Mouse (Mus musculus): Measurements from ENCODE around the gene Ncoa7. TPM values are rescaled to one million over a fixed set of nuclear protein-coding genes. Genes with fewer than 3 reads are reported as not detected.
"Not testable (repeated sequence)": the region's sequence is repeated elsewhere in the genome, so short reads cannot be mapped to it uniquely, and the experiment has no call there.

Ncoa7 gene
- polyA plus RNA-seq, 1 experiment from 2014 or later: 10.1 TPM

DNA sequence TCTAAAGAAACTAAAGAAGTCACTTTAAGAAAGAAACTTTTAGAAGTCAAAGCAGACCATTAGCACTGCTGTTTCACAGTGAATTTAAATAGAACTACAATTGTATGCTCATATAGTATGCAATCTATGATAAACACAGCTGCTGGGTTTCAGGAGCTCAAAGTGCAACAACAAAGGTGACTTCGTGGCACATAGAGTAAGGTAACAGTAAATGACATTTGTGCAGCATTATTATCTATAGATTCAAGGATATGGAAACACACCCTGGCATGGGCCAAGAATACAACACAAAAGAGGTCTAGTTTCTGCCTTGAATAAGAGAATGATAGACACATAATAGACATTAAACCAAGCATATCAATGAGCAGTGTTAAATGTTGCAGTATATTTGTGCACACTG lies 100.5 kb downstream of the Ncoa7 start:
- no peak overlapping the region for H3K9ac ChIP-seq
- 90% methylated on average over 1 of the region's 1 CpGs for WGBS
- ATAC-seq (ENCODE audit: borderline replicate concordance, extremely low read depth, low FRiP score, low TSS enrichment): no peak

DNA sequence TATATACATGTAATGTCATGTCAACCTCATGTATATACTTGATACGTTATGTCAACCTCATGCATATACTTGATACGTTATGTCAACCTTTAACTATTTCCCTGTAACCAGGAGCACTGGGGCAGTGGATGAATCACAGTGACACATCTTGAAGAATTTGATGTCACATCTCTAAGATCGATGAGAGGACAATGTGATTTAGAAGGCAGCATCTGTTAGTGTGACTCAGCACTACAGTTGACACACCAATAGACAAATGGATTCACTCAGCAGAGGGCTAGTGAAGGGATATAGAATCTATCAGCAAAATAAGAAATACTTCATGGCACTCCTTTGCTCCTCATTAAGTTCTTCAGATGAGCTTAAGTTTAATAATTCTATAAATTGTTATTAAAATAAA lies 116.3 kb downstream of the Ncoa7 start:
- Histone ChIP-seq H3K4me2 (no peak overlapping the region), H3K27me3 (no peaks in the 10 kb centered on the region), H3K27ac (no peak overlapping the region), H3K9ac (no peak overlapping the region), H3K4me1 (no peaks in the 10 kb centered on the region), H3K36me3 (0 out of 2 replicates have a peak, but pooled peaks cover 10% of the 10 kb centered on the region), H3K9me3 (no peaks in the 10 kb centered on the region), H3K4me3 (no peak overlapping the region)
- ATAC-seq (ENCODE audit: borderline replicate concordance, extremely low read depth, low FRiP score, low TSS enrichment): no peak
- WGBS: 84% methylated on average over 3 of the region's 3 CpGs

More for the DNA sequence above, 100.5 kb downstream of the Ncoa7 start:
- no peak overlapping the region for H3K27ac ChIP-seq
- no peak overlapping the region for H3K4me3 ChIP-seq
- H3K4me1 ChIP-seq: no peaks in the 10 kb centered on the region
- H3K4me2 ChIP-seq: no peak overlapping the region
- no peaks in the 10 kb centered on the region for H3K36me3 ChIP-seq
- no peaks in the 10 kb centered on the region for H3K9me3 ChIP-seq
- H3K27me3 ChIP-seq: no peaks in the 10 kb centered on the region

DNA sequence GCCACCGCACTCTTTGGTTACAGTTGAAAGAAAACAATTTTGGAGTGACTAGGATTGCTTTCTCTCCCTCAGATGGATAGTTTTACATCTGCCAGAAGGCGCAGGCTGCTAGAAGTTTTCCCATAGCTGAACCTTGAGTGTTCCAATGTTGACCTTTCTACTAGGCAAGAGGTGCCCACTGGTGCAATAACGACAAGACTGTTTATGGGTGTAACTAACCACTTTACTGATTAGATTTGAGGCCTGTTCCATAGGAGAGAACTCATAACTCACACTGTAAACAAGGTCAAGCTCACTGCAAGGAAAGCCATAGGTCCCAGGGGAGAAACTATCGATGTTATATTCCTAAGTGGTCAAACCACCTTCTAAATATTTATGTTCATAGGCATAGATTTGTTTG lies 119.7 kb downstream of the Ncoa7 start:
- no peak for ATAC-seq (ENCODE audit: borderline replicate concordance, extremely low read depth, low FRiP score, low TSS enrichment)
- Histone ChIP-seq H3K27me3 (no peaks in the 10 kb centered on the region), H3K27ac (no peak overlapping the region), H3K9me3 (no peaks in the 10 kb centered on the region), H3K4me3 (no peak overlapping the region), H3K4me1 (no peaks in the 10 kb centered on the region), H3K36me3 (no peaks in the 10 kb centered on the region), H3K4me2 (no peak overlapping the region), H3K9ac (no peak overlapping the region)
- 74% methylated on average over 4 of the region's 4 CpGs for WGBS

DNA sequence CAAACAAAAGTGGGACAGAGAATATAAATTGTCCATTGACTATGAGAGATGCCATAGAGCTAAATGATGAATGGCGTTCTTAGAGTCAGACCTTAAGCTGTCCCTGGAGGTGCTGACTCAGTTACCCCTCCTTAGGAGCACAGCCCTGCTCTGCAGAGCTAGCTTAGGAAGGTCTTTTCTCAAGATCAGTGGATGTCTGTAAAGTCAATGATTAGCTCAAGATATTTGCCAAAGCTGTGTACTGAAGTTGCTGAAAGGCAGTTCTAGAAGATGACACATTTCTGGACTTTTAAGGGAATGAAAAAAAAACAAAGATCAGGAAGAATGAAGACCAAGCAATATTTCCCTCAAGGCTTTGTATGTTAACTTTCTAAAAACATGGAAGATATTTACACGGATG lies 123.4 kb downstream of the Ncoa7 start:
- no peaks in the 10 kb centered on the region for H3K36me3 ChIP-seq
- no peaks in the 10 kb centered on the region for H3K9me3 ChIP-seq
- no peak overlapping the region for H3K4me2 ChIP-seq
- no peak overlapping the region for H3K27ac ChIP-seq
- H3K9ac ChIP-seq: no peak overlapping the region
- H3K4me1 ChIP-seq: no peaks in the 10 kb centered on the region
- no peak for ATAC-seq (ENCODE audit: borderline replicate concordance, extremely low read depth, low FRiP score, low TSS enrichment)
- 93% methylated on average over 2 of the region's 2 CpGs for WGBS
- no peak overlapping the region for H3K4me3 ChIP-seq
- no peaks in the 10 kb centered on the region for H3K27me3 ChIP-seq

DNA sequence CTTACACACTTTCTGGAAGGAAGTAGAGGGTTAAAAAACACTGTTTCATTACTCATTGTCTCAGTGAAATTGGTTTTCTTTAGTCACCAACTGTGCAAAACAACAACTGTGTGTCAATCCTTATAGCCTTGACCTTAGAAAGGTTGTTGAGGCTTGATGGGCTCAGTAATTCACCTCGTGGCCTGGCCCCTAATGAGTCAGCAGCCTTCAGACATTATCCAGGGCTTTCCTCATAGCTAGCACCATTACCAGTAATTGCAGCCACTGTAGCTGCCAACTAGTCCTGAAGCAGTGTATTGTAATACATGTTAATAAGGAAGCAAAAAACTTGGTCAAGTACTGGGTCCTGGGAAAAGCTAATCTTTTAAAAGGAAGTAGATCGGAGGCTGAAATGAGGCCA lies 125.1 kb downstream of the Ncoa7 start:
- Histone ChIP-seq H3K9me3 (no peaks in the 10 kb centered on the region), H3K36me3 (no peaks in the 10 kb centered on the region), H3K27ac (no peak overlapping the region), H3K4me2 (no peak overlapping the region), H3K9ac (no peak overlapping the region), H3K27me3 (no peaks in the 10 kb centered on the region), H3K4me3 (no peak overlapping the region), H3K4me1 (no peaks in the 10 kb centered on the region)
- ATAC-seq (ENCODE audit: borderline replicate concordance, extremely low read depth, low FRiP score, low TSS enrichment): no peak
- 76% methylated on average over 2 of the region's 2 CpGs for WGBS

GRCm38 (mm10) chr10:30674825-30675224 lies 128.3 kb downstream of the Ncoa7 start:
- H3K9ac ChIP-seq: no peak overlapping the region
- H3K4me3 ChIP-seq: no peak overlapping the region
- H3K4me1 ChIP-seq: no peaks in the 10 kb centered on the region
- no peaks in the 10 kb centered on the region for H3K36me3 ChIP-seq
- no peak overlapping the region for H3K4me2 ChIP-seq
- no peak for ATAC-seq (ENCODE audit: borderline replicate concordance, extremely low read depth, low FRiP score, low TSS enrichment)
- no peak overlapping the region for H3K27ac ChIP-seq
- no peaks in the 10 kb centered on the region for H3K27me3 ChIP-seq
- no peaks in the 10 kb centered on the region for H3K9me3 ChIP-seq
- WGBS: 79% methylated on average over 3 of the region's 3 CpGs

DNA sequence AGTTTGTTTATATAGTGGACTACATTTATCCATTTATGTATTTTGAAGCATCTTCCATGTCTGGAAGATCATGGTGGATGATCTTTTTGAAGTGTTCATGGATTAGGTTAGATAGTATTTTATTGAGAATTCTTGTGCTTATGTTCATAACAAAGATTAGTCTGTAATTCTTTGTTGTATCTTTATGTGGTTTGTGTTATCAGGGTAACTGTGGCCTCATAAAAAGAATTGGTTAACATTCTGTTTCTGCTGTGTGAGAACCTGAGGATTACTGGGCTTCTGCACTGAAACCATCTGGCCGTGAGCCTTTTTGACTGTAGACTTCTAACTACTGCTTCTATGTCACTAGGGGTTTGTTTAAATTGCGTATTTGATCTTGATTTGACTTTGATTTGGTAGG lies 136.5 kb downstream of the Ncoa7 start:
- 89% methylated on average over 2 of the region's 2 CpGs for WGBS
- Histone ChIP-seq H3K9me3 (no peaks in the 10 kb centered on the region), H3K4me2 (no peak overlapping the region), H3K4me3 (no peak overlapping the region), H3K36me3 (no peaks in the 10 kb centered on the region), H3K9ac (no peak overlapping the region), H3K27ac (no peak overlapping the region), H3K27me3 (no peaks in the 10 kb centered on the region), H3K4me1 (no peaks in the 10 kb centered on the region)
- ATAC-seq (ENCODE audit: borderline replicate concordance, extremely low read depth, low FRiP score, low TSS enrichment): no peak

DNA sequence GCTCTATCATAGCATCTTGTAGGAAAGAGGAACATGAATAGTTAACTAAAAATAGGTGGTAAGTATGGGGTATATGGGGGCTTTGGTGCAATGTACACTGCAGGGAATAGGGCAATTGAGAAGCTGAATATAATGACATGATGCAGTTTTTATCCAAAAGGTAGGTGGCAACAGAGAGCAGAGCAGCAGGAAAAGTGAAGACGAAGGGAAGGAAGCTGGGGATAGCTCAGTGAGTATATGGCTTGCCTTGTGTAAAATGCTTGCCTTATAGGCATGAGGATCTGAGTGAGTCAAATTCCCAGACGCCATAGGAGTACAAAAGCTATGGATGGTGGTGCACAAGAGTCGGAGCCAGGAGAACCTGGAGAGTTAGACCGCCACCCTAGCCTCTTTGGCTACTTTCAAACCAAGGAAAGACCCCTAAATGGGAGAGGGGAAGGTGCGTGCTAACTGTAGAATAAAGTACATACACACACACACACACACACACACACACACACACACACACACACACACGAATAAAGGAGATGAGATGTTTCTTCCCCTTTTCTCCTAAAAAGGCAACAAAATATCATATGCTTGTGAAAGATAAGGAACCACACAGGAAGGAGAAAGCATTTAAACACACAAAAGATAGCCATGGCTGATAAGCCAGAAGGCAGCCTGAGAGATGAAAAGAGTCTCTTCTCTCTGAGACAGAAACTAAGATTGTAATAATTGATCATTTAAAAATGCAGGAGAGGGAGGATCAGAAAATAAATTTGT lies 142.4 kb downstream of the Ncoa7 start:
- Histone ChIP-seq H3K4me1 (0 out of 2 replicates have a peak, but pooled peaks cover 1% of the 10 kb centered on the region), H3K27ac (no peak overlapping the region), H3K9ac (no peak overlapping the region), H3K36me3 (no peaks in the 10 kb centered on the region), H3K4me3 (no peak overlapping the region), H3K4me2 (no peak overlapping the region), H3K9me3 (no peaks in the 10 kb centered on the region), H3K27me3 (no peaks in the 10 kb centered on the region)
- 77% methylated on average over 6 of the region's 6 CpGs for WGBS
- ATAC-seq (ENCODE audit: borderline replicate concordance, extremely low read depth, low FRiP score, low TSS enrichment): no peak

- Histone ChIP-seq H3K4me1 (0 out of 2 replicates have a peak, but pooled peaks cover 6% of the 10 kb centered on the region), H3K9ac (no peak overlapping the region), H3K9me3 (no peaks in the 10 kb centered on the region), H3K4me3 (peak overlapping the region; percentile 26), H3K4me2 (peak overlapping the region; percentile 44), H3K27ac (no peak overlapping the region), H3K36me3 (no peaks in the 10 kb centered on the region), H3K27me3 (no peaks in the 10 kb centered on the region)
- ATAC-seq (ENCODE audit: borderline replicate concordance, extremely low read depth, low FRiP score, low TSS enrichment): peak; percentile 31; the same call in 1 of the 2 replicates
- 9% methylated on average over 5 of the region's 5 CpGs for WGBS
Observed at GRCm38 (mm10) chr10:30655655-30656054, 147.5 kb downstream of the Ncoa7 start.

DNA sequence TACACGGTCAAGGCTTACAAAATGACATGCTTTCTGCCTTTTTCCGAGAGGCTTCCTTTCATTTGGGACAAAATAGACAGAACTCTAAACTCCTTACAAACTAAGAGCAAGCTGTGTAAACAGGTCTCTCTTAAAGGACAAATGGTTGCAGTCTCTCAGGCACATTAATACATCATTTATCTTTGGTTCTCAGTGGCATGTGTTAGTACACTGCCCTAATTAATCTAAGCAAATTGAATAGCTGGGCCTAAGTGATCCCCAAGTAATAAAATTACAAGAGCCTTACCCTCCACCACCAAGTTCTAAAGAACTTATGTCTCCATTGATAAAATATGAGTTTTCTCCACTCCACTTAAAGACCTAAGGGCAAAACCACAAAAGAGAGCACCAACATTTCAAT lies 155.4 kb downstream of the Ncoa7 start:
- no peak for ATAC-seq (ENCODE audit: borderline replicate concordance, extremely low read depth, low FRiP score, low TSS enrichment)
- no peaks in the 10 kb centered on the region for H3K9me3 ChIP-seq
- H3K4me2 ChIP-seq: no peak overlapping the region
- no peaks in the 10 kb centered on the region for H3K27me3 ChIP-seq
- no peak overlapping the region for H3K9ac ChIP-seq
- peaks cover 3% of the 10 kb centered on the region; the same call in 1 of the 2 replicates for H3K36me3 ChIP-seq
- WGBS: 27% methylated on average over 2 of the region's 2 CpGs
- no peak overlapping the region for H3K4me3 ChIP-seq
- H3K27ac ChIP-seq: no peak overlapping the region
- no peaks in the 10 kb centered on the region for H3K4me1 ChIP-seq

- H3K4me3 ChIP-seq: no peak overlapping the region
- no peak overlapping the region for H3K4me2 ChIP-seq
- no peak overlapping the region for H3K9ac ChIP-seq
- WGBS: 72% methylated on average over 3 of the region's 3 CpGs
- H3K27ac ChIP-seq: no peak overlapping the region
- no peaks in the 10 kb centered on the region for H3K9me3 ChIP-seq
- no peaks in the 10 kb centered on the region for H3K27me3 ChIP-seq
- no peaks in the 10 kb centered on the region for H3K4me1 ChIP-seq
- H3K36me3 ChIP-seq: no peaks in the 10 kb centered on the region
- no peak for ATAC-seq (ENCODE audit: borderline replicate concordance, extremely low read depth, low FRiP score, low TSS enrichment)
Observed at GRCm38 (mm10) chr10:30638216-30638615, 164.9 kb downstream of the Ncoa7 start.

DNA sequence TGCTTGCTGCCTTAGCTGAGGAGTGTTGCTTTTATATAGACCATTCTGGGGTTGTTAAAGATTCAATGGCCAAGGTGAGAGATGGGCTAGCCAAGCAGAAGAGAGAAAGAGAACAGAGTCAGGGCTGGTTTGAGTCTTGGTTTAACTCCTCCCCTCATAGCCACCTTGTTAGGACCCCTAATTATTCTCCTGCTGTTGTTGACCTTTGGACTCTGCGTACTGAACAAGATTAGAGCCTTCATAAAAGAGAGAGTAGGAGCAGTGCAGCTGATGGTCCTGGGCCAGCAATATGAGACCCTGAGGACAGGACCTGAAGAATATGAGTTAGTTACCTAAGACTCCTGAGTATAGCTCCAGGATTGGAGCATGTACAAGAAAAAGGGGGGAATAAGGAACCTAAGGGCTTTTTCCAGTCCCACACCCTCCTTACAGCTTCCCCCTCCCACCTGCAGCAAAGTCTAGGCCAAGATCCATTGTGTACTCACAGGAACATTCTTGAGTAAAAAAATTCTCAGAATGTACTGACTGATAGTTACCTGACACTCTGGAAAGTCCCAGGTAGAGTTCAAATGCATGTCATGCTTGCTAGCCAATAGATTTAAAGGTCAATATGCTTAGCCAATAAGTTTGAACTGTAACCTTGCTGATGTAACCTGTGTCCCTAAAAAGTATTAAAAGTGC lies 166.5 kb downstream of the Ncoa7 start:
- not testable (repeated sequence) for H3K4me1 ChIP-seq; H3K4me2 ChIP-seq; H3K27ac ChIP-seq; H3K27me3 ChIP-seq; H3K4me3 ChIP-seq; ATAC-seq (ENCODE audit: borderline replicate concordance, extremely low read depth, low FRiP score, low TSS enrichment); H3K9ac ChIP-seq; H3K9me3 ChIP-seq; H3K36me3 ChIP-seq
- 77% methylated on average over 1 of the region's 1 CpGs for WGBS

Data from lung, embryonic 15.5 days (tissue).